Comparison of ENCODE assay signal across 8 mouse cellular contexts in the genomic region with DNA sequence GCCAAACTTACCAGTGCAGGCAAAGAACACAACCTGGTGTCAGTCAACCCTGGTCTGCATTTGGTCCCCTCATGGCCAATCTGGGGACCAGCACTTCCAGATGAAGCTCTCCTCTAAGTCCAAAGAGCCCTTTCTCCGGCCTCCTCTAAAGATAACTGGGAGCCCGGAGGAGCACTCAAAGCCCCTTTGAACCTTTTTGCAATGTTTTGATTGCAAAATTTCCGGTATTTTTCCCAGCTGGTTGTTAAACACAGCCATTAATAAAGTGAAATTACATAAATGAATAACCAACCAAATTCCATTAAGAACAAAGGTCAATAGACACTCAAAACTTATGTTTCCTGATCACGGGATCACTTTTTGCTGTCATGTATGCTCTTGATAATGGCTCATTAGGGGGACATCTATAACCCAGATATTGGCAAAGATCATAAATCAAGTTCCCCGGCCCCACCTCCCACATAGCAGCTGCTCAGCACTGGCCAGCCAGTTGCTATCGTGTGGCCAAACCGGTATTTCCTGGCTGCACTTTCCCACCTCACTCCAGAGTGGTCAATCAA. TPM values are rescaled to one million over a fixed set of nuclear protein-coding genes. Genes with fewer than 3 reads are reported as not detected.
A peak's percentile ranks its signal among the peaks of the same experiment; 100 is the strongest.
DNase-seq lines count a peak whose midpoint lies in the region; ATAC-seq and TF ChIP-seq lines count a peak whose summit lies in the region.

No protein-coding gene starts in this region.

- H3K4me1 ChIP-seq in brown adipose tissue, adult 24 weeks (ENCODE audit: control insufficient read depth, insufficient read depth, insufficient read length, low read length) = peaks cover 16% of the 10 kb centered on the region
- peaks cover 84% of the 10 kb centered on the region for H3K4me1 ChIP-seq in kidney, embryonic 16.5 days (ENCODE audit: insufficient read depth, low read length)
- H3K4me1 ChIP-seq in lung, postnatal 0 days (ENCODE audit: insufficient read depth, low read depth, low read length) = peaks cover 3% of the 10 kb centered on the region
- H3K4me1 ChIP-seq in midbrain, embryonic 13.5 days (replicated peaks) = 0 out of 2 replicates have a peak, but pooled peaks cover 3% of the 10 kb centered on the region

- H3K9ac ChIP-seq in kidney, embryonic 16.5 days (replicated peaks; ENCODE audit: low read length) = 0 out of 2 replicates have a peak overlapping the region, but pooled peaks have one; percentile 23
- peak overlapping the region; percentile 59 for H3K9ac ChIP-seq in lung, postnatal 0 days (replicated peaks; ENCODE audit: low read depth)
- H3K9ac ChIP-seq in midbrain, embryonic 13.5 days (replicated peaks) = no peak overlapping the region

- H3K27me3 ChIP-seq in kidney, embryonic 16.5 days (ENCODE audit: insufficient read depth, low read length) = no peaks in the 10 kb centered on the region
- H3K27me3 ChIP-seq in lung, postnatal 0 days (replicated peaks; ENCODE audit: insufficient read depth, low read length) = no peaks in the 10 kb centered on the region
- H3K27me3 ChIP-seq in midbrain, embryonic 13.5 days = peaks cover 3% of the 10 kb centered on the region; the same call in 1 of the 2 replicates

- ATAC-seq in kidney, embryonic 16.5 days (ENCODE audit: low FRiP score, low TSS enrichment) = peak; percentile 49; the same call in 1 of the 2 replicates
- ATAC-seq in lung, postnatal 0 days = peak; percentile 50
- ATAC-seq in midbrain, embryonic 13.5 days = no peak

- H3K4me2 ChIP-seq in kidney, embryonic 16.5 days (replicated peaks; ENCODE audit: low read depth, low read length) = peak overlapping the region; percentile 32; the same call in 1 of the 2 replicates
- H3K4me2 ChIP-seq in lung, postnatal 0 days (replicated peaks; ENCODE audit: low read depth, low read length) = peak overlapping the region; percentile 59
- H3K4me2 ChIP-seq in midbrain, embryonic 13.5 days (replicated peaks) = no peak overlapping the region

- WGBS in kidney, embryonic 16.5 days = 15% methylated on average over 7 of the region's 7 CpGs
- WGBS in lung, postnatal 0 days = 10% methylated on average over 7 of the region's 7 CpGs
- 81% methylated on average over 7 of the region's 7 CpGs for WGBS in midbrain, embryonic 13.5 days

- TF ChIP-seq CTCF in lung, postnatal 0 days (IDR thresholded peaks at IDR 0.05) = peak; percentile 20

- peak overlapping the region; percentile 74 for H3K4me3 ChIP-seq in brown adipose tissue, adult 24 weeks (ENCODE audit: insufficient read depth, low read depth, low read length)
- peak overlapping the region; percentile 14; the same call in 1 of the 2 replicates for H3K4me3 ChIP-seq in kidney, embryonic 16.5 days (ENCODE audit: low read length)
- peak overlapping the region; percentile 47 for H3K4me3 ChIP-seq in lung, postnatal 0 days (ENCODE audit: low read depth, low read length)
- H3K4me3 ChIP-seq in midbrain, embryonic 13.5 days (replicated peaks) = no peak overlapping the region

- H3K27ac ChIP-seq in brown adipose tissue, adult 24 weeks (replicated peaks; ENCODE audit: low read depth, low read length) = peak overlapping the region; percentile 75
- H3K27ac ChIP-seq in kidney, embryonic 16.5 days (ENCODE audit: low read length) = peak overlapping the region; percentile 88
- H3K27ac ChIP-seq in lung, postnatal 0 days (ENCODE audit: low read length) = peak overlapping the region; percentile 89
- no peak overlapping the region for H3K27ac ChIP-seq in midbrain, embryonic 13.5 days

- DNase-seq in cerebellum, adult 9-11 months = peak; percentile 14
- DNase-seq in cerebellum, postnatal 4 days (ENCODE audit: low spot score in 2 of 2) = no peak
- peak; percentile 87 for DNase-seq in lung, postnatal 0 days (ENCODE audit: low spot score)
- DNase-seq in thymus, adult 18-20 months = no peak
- DNase-seq in frontal cortex, postnatal 25 days (ENCODE audit: low spot score in 2 of 2) = no peak

- no peaks in the 10 kb centered on the region for H3K9me3 ChIP-seq in kidney, embryonic 16.5 days (ENCODE audit: low read length)
- H3K9me3 ChIP-seq in lung, postnatal 0 days (ENCODE audit: low read length) = no peaks in the 10 kb centered on the region
- H3K9me3 ChIP-seq in midbrain, embryonic 13.5 days = no peaks in the 10 kb centered on the region

- H3K36me3 ChIP-seq in kidney, embryonic 16.5 days (ENCODE audit: insufficient read depth, low read length) = 0 out of 2 replicates have a peak, but pooled peaks cover 2% of the 10 kb centered on the region
- H3K36me3 ChIP-seq in lung, postnatal 0 days (ENCODE audit: insufficient read depth, low read length) = no peaks in the 10 kb centered on the region
- no peaks in the 10 kb centered on the region for H3K36me3 ChIP-seq in midbrain, embryonic 13.5 days

- peak; percentile 89 for TF ChIP-seq EP300 in lung, postnatal 0 days (IDR thresholded peaks at IDR 0.05)

RNA-seq across cellular contexts. Expression of a gene that starts 5.7 kb away (rescaled TPM):
- 66.4 and 85.8 TPM in 2 replicates for polyA plus RNA-seq in brown adipose tissue, adult 24 weeks (2012; ENCODE audit: insufficient read depth, insufficient read length, missing spikeins)
- 22.8 and 24.7 TPM in 2 replicates for polyA plus RNA-seq in kidney, embryonic 16.5 days (2015; fragmentation: Nextera tagmentation; extraction: Ambion mirVana)
- polyA plus RNA-seq in lung, postnatal 0 days (2015; fragmentation: Nextera tagmentation; extraction: Ambion mirVana) = 44.8 and 45.8 TPM in 2 replicates
- 1.7 and 1.9 TPM in 2 replicates for polyA plus RNA-seq in midbrain, embryonic 13.5 days (2015; fragmentation: Nextera tagmentation; extraction: Ambion mirVana)

RNA-seq across cellular contexts. Expression of a gene that starts 48.3 kb away (rescaled TPM):
- polyA plus RNA-seq in brown adipose tissue, adult 24 weeks (2012; ENCODE audit: insufficient read depth, insufficient read length, missing spikeins) = 24.3 and 32.5 TPM in 2 replicates
- polyA plus RNA-seq in kidney, embryonic 16.5 days (2015; fragmentation: Nextera tagmentation; extraction: Ambion mirVana) = 10.9 and 14.2 TPM in 2 replicates
- polyA plus RNA-seq in lung, postnatal 0 days (2015; fragmentation: Nextera tagmentation; extraction: Ambion mirVana) = 14.6 and 19.2 TPM in 2 replicates
- polyA plus RNA-seq in midbrain, embryonic 13.5 days (2015; fragmentation: Nextera tagmentation; extraction: Ambion mirVana) = 4.0 and 4.8 TPM in 2 replicates

Comparison
In these comparisons a context has a peak if more than half of its experiments do, and no peak if none do; other contexts are left out.
1. DNase-seq: peak in cerebellum, adult 9-11 months (single experiment) and lung, postnatal 0 days (single experiment); none in cerebellum, postnatal 4 days (0 of 2), thymus, adult 18-20 months (0 of 2) and frontal cortex, postnatal 25 days (0 of 2).